Mouse (Mus musculus): ENCODE results near the gene Gnmt.

- TF ChIP-seq CTCF (conservative IDR thresholded peaks at IDR 0.05 in 1 of 2, IDR thresholded peaks at IDR 0.05 in 1 of 2; ENCODE audit: low read depth in 2 of 2, low read length in 2 of 2) (no peak), TCF12 (IDR thresholded peaks at IDR 0.05; ENCODE audit: low read depth, low read length) (no peak), ELF1 (IDR thresholded peaks at IDR 0.05; ENCODE audit: low read depth, low read length) (no peak), POLR2A (IDR thresholded peaks at IDR 0.05; ENCODE audit: low read depth, low read length) (no peak), USF1 (IDR thresholded peaks at IDR 0.05; ENCODE audit: low read depth, low read length) (no peak), MAX (IDR thresholded peaks at IDR 0.05; ENCODE audit: low read length) (no peak), KAT2A (IDR thresholded peaks at IDR 0.05; ENCODE audit: insufficient replicate concordance, low read length) (no peak)
These were observed 37.6 kb downstream of the Gnmt start for GRCm38 (mm10) chr17:46691390-46691789.

Measured in CH12.LX (cell line).